Mouse (Mus musculus) kidney, postnatal 14 days (tissue): ENCODE measurements at regions not wholly inside any gene's neighbourhood (a gene's known extent, or its start where the extent isn't known, plus 50 kb on each side); places are given as distances from the start of the nearest gene placed in this dataset.
A peak's percentile ranks its signal among the peaks of the same experiment; 100 is the strongest.

Experiments
- DNase-seq: peaks from one replicate; pipeline ENCODE4 v3.0.0; 2022; ENCODE audit warnings: mixed read lengths

DNA sequence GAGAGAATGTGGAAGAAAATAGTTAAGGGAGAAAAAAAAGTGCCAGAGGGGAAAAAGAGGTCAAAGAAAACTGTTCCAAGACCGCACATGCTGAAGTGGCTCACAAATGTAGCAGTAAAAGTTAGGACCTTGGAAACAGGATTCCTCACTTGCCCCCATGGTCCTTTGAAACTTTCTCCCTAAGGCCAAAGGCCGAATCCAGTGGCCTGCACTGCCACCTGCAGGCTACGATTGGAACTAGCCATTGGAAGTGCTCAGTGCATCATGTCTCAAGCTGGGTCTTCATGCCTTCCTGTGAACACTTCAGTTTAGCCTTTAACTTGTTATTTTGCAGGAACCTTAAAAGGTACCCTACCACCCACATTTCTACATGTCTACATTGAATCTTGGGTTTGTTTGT is 56.3 kb upstream of the Mctp2 start:
- DNase-seq: peak; percentile 73

GRCm38 (mm10) chr7:72391323-72391722 is 84.9 kb upstream of the Mctp2 start:
- peak; percentile 35 for DNase-seq

DNA sequence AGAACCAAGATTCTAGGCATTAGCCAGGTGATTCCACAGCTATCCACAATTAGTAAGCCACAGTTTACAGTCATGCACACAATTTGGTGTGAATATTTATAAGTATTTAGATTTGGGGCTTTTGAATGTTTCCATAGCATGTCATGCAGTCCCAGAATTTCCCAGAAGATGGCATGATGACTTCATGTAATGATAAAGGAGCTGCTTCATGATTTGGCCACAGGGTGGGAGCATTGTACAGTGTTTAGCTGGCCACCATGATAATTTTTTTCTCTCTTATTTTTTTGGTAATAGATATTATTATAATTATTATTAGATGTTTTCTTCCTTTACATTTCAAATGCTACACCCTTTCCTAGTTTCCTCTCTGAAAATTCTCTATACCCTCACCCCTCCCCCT is 93.6 kb upstream of the Mctp2 start:
- DNase-seq: peak; percentile 73

GRCm38 (mm10) chr7:72406131-72406530 is 99.7 kb upstream of the Mctp2 start:
- no peak for DNase-seq

GRCm38 (mm10) chr7:72408409-72408986 is 102.1 kb upstream of the Mctp2 start:
- DNase-seq: no peak

DNA sequence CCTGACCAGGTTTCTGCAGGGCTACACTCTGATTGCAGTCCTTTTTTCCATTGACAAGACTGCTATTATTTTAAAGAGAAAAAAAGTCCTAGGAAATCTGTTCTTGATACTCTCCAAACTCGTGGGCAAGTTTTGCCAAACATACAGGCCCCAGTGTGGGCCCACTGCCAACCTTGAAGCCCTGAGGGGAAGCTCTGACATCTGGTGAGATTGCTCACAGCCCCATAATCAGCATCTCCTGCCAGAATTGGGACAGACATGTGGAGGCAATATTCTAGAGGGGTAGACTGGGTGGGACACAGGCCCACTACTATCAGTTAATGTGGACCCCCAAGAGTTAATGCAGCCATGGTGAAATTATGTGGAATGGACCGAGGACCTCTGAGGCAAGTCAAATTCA is 132.1 kb upstream of the Mctp2 start:
- DNase-seq: no peak

- no peak for DNase-seq
Measured at GRCm38 (mm10) chr7:72442001-72442400, 135.6 kb upstream of the Mctp2 start.

DNA sequence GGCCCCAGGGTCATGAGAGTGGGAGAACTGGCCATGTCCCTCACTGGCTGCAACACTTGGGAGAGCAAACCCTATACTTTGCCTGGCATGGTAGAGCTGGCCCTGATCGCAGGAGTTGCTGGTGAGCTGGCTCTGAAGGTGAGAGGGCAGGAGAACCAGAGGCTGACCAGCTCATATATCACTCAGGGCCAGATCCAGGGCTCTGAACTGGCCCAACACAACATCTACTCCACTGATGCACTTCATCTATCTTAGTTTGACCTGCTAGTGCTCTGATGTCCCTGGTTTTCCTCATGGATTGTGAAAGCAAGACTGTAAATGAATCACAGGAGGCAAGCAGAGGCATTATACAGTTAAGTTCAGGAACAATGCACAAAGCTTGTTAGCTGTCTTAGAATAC is 137.6 kb upstream of the Mctp2 start:
- no peak for DNase-seq

DNA sequence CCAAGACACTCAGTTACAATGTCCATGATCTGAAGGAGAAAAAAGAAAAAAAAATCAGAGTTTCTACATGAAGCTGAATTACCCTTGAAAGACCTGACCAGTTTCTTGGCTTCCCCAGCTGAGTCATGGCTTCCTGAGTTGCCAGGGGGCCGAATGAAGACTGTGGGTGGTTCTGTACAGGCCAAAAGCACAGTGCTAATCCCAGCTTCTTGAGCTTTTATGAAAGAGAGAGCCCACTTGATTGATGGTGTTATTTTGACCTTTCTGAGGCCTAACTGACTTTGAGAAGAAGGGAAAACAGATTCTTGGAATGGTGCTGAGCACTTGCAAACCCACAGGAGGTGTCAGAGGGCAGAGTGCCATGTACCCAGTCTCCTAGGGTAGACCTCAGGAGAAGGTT is 138.4 kb upstream of the Mctp2 start:
- no peak for DNase-seq

GRCm38 (mm10) chr7:72446911-72447310 is 140.5 kb upstream of the Mctp2 start:
- DNase-seq: no peak

- DNase-seq: no peak
Measured at GRCm38 (mm10) chr7:72462978-72463377, 156.6 kb upstream of the Mctp2 start.

DNA sequence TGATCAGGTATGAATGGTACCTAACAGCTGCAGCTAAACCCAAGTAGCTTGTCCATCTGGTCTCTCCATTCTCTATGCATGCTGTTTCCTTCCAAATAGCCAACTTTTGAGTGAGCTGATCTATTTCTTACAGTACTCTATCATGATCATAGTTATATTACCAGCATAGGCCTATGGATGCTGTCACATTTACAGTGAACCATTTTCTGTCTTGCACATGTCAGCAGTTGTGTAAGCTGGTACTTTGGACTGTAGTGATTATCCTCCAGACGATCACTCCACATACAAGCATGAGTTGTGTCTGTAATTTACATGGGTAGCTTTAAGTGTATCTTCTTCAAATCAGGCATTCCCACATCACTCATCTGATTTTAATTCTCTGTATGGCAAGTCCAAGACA is 158.2 kb upstream of the Mctp2 start:
- DNase-seq: no peak

DNA sequence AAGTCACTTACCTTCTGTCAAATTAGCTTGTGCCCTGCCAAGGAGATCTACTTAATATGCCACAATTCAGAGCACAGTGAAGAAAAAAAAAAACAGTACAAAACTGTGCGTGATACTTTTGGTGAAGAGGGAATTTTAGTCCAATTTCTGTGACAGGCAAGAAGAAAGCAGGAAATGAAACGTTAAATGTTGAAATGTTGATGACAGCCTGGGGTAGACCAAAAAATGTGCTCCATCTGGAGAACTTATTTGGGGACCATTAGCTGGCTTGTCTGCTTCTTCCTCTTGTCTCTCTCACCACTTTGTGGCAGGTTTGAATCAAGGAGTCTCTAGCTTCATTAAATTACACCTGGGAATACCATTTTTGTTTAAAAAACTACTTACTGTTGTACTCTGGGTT is 163.3 kb upstream of the Mctp2 start:
- DNase-seq: no peak

GRCm38 (mm10) chr7:72474751-72475150 is 168.3 kb upstream of the Mctp2 start:
- peak; percentile 14 for DNase-seq

DNA sequence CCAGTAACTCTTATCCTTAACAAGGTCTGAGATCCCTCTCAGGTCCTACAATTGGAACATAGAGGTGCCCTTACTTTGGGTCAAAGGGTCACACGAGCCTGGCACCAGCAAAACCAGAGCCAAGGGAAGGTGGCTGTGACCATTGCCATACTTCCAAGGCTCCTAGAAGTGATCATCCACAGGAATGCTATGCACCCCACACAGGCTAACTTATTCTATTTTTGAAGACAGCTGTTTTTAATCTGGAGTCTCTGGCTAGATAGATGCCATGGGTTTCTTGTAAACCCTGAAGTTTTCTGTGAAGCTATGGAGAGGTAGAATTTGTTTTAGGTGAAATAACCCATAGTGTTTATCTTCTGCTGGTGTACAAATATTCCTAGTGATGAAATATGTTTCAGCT is 172.5 kb upstream of the Mctp2 start:
- DNase-seq: no peak

DNA sequence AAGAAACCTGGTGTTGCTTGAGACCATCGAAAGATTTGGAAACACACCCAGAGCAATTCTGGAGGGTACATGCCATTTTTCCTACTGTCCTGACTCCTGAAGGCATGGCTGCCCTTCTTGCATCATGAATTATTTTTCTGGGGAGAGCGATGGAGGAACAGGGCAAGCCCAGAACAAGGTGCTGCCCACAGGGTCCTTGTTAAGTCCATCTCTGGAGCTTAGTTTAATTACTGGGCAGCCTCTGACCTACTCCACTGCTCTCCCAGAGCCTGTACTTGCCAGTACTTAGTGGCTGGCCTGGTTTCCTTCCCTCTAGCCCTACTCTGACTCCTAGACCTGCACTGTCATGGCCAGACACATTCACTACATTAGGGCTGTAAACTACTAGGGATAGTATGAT is 174.9 kb upstream of the Mctp2 start:
- no peak for DNase-seq

GRCm38 (mm10) chr7:72490161-72490560 is 183.8 kb upstream of the Mctp2 start:
- DNase-seq: no peak

GRCm38 (mm10) chr7:72493292-72493691 is 186.9 kb upstream of the Mctp2 start:
- DNase-seq: no peak

GRCm38 (mm10) chr7:72496933-72497631 is 190.7 kb upstream of the Mctp2 start:
- no peak for DNase-seq

GRCm38 (mm10) chr7:72498562-72499230 is 192.3 kb upstream of the Mctp2 start:
- DNase-seq: no peak

- no peak for DNase-seq
Measured at GRCm38 (mm10) chr7:72499788-72500187, 193.4 kb upstream of the Mctp2 start.

DNA sequence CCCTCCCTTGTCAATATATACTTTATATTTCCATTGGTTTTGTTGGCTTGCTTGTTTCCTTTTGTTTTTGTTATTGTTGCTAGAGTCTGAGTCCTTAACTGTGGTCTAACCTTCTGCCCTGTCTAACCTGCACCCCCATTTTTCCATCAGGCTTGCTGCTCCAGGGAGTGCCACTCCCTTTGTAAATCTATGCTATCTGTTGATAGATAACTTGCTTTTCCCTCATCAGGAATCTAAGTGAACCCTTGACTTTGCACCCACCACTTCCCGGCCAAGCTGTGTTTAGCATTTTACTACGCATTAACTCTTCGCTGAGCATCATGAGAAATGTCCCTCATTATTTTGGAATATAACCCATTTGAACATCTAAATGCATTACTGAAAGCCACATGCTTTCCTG is 193.8 kb upstream of the Mctp2 start:
- DNase-seq: no peak

GRCm38 (mm10) chr7:72500996-72501395 is 194.6 kb upstream of the Mctp2 start:
- no peak for DNase-seq

- DNase-seq: no peak
Measured at GRCm38 (mm10) chr7:72501431-72501830, 195.0 kb upstream of the Mctp2 start.
